Mouse (Mus musculus): Measurements from ENCODE around the gene Exoc3l. TPM values are rescaled to one million over a fixed set of nuclear protein-coding genes. Genes with fewer than 3 reads are reported as not detected.

Exoc3l gene
- polyA plus RNA-seq, 1 experiment: 10.4 TPM

DNA sequence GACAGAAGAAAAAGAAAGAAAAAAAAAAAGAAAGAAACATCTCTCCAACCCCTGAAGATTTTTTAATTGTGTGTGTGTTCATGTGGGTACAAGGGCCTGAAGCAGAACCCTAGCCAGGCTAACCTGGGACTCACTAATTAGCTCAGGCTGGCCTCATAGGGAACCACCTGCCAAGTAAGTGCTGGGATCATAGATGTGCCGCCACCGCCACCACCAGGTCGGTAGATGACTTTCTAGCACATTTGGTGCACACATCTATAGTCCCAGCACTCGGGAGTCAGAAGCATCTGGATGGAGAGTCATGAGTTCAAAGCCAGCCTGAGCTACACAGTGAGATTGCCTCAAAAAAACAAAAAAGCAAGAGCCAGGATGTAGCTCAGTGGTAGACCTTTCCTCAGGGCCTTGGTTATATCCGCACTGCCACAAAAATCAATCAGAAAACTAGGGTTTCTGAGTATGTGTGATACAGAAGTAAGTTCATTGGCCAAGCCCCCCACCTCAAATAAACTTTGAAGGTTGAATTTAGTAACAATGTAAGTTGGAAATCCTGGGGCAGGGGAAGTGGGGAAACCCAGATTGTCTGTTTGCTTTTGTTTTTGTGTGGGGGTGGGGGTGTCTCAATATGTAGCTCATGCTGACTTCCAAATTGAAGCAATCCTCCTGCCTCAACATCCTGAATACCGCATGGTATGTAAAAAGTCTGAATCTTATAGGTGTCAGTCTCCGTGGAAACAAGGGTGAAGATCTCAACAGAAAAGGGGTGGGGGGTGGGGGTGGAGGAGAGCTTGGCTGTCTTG lies 38.4 kb downstream of the Exoc3l start:
- Histone ChIP-seq H3K4me1 (ENCODE audit: control insufficient read depth, insufficient read depth, low read length) (peaks cover 11% of the 10 kb centered on the region), H3K4me3 (replicated peaks; ENCODE audit: control insufficient read depth, low read depth, low read length) (no peak overlapping the region), H3K27ac (ENCODE audit: control insufficient read depth, insufficient read depth, low read depth, low read length, poor library complexity) (no peak overlapping the region)
- no peak for TF ChIP-seq CTCF (IDR thresholded peaks at IDR 0.05; ENCODE audit: control insufficient read depth, insufficient read depth, low read length)
- TF ChIP-seq POLR2A (IDR thresholded peaks at IDR 0.05; ENCODE audit: borderline replicate concordance, control insufficient read depth, low read depth, low read length): no peak
- WGBS: 80% methylated on average over 7 of the region's 7 CpGs

DNA sequence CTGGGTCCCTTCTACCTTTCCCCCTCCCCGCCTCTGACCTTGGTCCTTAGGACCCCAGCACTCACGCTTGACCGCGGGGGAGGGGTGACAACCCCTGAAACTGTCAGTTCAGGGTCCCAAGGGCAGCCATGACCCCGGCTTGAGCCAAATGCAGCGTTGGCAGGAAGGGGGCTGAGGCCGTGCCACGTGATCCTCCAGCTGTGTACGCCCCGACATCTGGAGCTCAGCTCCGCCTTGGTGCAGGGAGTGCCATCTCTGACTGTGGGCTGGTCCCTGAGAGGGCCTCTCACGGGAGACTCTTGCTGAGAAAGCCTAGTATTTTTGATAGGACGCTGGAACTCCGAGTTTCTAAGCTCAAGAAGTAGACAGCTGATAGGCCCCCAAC lies 40.9 kb downstream of the Exoc3l start, which contains the start of gene B3gnt9:
Gene B3gnt9 (minus strand): TSS at position 188 of the 385 bp plus-strand sequence.
- TF ChIP-seq POLR2A (IDR thresholded peaks at IDR 0.05; ENCODE audit: borderline replicate concordance, control insufficient read depth, low read depth, low read length) (no peak), CTCF (IDR thresholded peaks at IDR 0.05; ENCODE audit: control insufficient read depth, insufficient read depth, low read length) (no peak)
- H3K27ac ChIP-seq (ENCODE audit: control insufficient read depth, insufficient read depth, low read depth, low read length, poor library complexity): peak within 1 kb of the TSS; percentile 22; the same call in 1 of the 2 replicates
- WGBS: 2% methylated on average over 14 of the region's 14 CpGs
- H3K4me3 ChIP-seq (replicated peaks; ENCODE audit: control insufficient read depth, low read depth, low read length): peak within 1 kb of the TSS; percentile 58
- H3K4me1 ChIP-seq (ENCODE audit: control insufficient read depth, insufficient read depth, low read length): peaks cover 5% of the 10 kb centered on the region

DNA sequence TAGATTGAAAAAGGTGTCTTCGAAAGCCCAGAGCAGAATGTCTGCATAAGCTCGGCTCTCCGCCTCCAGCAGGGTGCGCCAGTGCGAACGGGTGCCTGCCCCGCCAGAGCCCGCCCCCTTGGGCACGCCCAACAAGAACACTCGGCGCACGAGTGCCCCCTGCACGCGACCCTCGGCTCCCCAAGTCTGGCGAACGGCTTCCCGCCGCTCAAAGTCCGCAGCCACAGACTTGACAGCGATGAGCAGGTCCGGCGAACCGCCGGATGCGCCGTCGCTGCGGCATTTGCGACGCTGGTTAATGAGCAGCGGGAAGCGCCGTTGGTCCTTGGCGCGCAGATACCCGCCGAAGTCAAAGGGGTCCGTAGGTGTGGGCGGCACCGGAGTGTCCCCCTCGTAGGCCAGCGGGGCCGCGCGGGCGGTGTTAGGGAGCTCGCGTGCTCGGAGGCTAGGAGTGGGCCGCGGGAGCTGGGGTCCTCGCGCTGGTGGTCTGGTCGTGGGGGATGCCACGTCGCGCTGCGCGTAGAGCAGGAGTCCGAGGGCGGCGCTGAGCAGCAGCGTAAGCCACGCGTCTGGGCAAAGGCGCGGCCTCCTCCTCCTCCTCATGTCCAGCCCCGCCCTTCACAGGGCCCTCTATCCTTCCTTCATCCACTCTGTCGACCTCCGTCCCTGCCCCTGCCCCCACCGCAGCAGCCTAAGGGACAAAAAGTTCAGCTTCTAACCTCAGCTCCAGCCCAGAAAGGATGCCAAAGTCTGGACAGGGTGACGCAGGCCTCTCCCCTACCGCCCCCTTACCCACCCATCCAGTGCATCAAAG lies 41.5 kb downstream of the Exoc3l start:
- peaks cover under 1% of the 10 kb centered on the region for H3K4me1 ChIP-seq (ENCODE audit: control insufficient read depth, insufficient read depth, low read length)
- WGBS: under 1% methylated on average over 74 of the region's 74 CpGs
- H3K27ac ChIP-seq (ENCODE audit: control insufficient read depth, insufficient read depth, low read depth, low read length, poor library complexity): peak overlapping the region; percentile 22; the same call in 1 of the 2 replicates
- H3K4me3 ChIP-seq (replicated peaks; ENCODE audit: control insufficient read depth, low read depth, low read length): peak overlapping the region; percentile 58
- TF ChIP-seq POLR2A (IDR thresholded peaks at IDR 0.05; ENCODE audit: borderline replicate concordance, control insufficient read depth, low read depth, low read length) (no peak; the same call in 1 of the 2 replicates), CTCF (IDR thresholded peaks at IDR 0.05; ENCODE audit: control insufficient read depth, insufficient read depth, low read length) (peak; percentile 83)

DNA sequence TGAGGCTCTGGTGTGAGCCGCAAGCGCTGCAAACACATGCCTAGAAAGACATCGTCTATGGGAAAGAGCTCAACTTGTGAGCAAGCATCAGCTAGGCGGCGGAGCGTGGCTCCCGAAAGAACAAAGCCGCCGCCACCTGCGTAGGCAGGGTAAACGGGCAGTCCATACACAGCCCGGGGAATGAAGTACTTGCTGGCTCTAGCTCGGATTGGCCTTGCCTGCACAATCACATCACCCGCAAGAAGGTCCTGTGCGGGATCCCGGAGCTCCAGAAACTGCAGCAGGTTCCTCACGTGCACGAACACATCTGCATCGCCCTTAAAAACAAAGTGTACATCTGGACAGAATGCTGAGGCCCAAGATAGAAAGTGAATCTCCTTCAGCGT lies 42.1 kb downstream of the Exoc3l start:
- H3K4me3 ChIP-seq (replicated peaks; ENCODE audit: control insufficient read depth, low read depth, low read length): peak overlapping the region; percentile 58
- 62% methylated on average over 20 of the region's 20 CpGs for WGBS
- no peak for TF ChIP-seq CTCF (IDR thresholded peaks at IDR 0.05; ENCODE audit: control insufficient read depth, insufficient read depth, low read length)
- TF ChIP-seq POLR2A (IDR thresholded peaks at IDR 0.05; ENCODE audit: borderline replicate concordance, control insufficient read depth, low read depth, low read length): no peak

DNA sequence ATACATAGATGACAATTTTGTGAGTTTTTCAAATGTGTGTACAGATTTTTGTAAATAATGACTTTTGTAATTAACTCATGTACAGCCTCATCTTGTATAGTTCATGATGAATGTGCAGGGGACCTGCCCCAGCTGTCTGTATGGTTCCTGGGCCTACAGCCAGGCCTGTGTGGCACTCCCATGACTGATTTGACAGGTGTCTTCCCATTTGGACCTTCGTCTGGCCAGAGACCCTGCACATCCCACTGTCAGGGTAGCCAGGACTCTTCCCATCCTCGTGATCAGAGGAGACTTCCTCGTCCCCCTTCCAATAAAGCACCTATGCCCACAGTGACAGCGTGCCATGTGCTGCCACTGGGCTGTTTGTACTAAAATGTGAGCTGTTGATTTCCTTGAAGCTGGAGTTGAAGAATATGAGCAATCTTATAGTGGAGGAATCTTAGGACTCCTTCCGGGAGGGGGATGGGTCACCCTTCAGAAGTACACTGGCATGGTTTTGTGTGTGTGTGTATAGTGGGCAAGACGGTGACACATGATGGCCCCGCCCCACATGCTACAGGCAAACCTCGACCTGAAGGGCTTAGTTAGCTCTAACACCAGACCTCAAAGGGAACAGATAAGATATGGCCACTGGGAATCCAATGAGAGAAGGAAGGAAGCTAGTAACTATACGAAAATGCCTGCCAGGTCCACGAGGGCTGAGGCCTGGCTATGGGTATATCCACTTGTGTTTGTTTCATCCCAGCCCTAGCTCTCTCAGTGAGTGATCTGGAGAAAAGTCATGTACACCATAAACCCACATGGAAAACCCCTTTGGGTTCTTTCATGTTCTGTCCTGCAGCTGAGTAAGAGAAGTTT lies 43.0 kb downstream of the Exoc3l start:
- TF ChIP-seq POLR2A (IDR thresholded peaks at IDR 0.05; ENCODE audit: borderline replicate concordance, control insufficient read depth, low read depth, low read length): no peak
- no peak for TF ChIP-seq CTCF (IDR thresholded peaks at IDR 0.05; ENCODE audit: control insufficient read depth, insufficient read depth, low read length)
- 68% methylated on average over 10 of the region's 10 CpGs for WGBS
- H3K4me3 ChIP-seq (replicated peaks; ENCODE audit: control insufficient read depth, low read depth, low read length): no peak overlapping the region
- H3K27ac ChIP-seq (ENCODE audit: control insufficient read depth, insufficient read depth, low read depth, low read length, poor library complexity): no peak overlapping the region
- H3K4me1 ChIP-seq (ENCODE audit: control insufficient read depth, insufficient read depth, low read length): no peaks in the 10 kb centered on the region

More for the DNA sequence above, 42.1 kb downstream of the Exoc3l start:
- H3K27ac ChIP-seq (ENCODE audit: control insufficient read depth, insufficient read depth, low read depth, low read length, poor library complexity): no peak overlapping the region; the same call in 1 of the 2 replicates
- no peaks in the 10 kb centered on the region for H3K4me1 ChIP-seq (ENCODE audit: control insufficient read depth, insufficient read depth, low read length)

DNA sequence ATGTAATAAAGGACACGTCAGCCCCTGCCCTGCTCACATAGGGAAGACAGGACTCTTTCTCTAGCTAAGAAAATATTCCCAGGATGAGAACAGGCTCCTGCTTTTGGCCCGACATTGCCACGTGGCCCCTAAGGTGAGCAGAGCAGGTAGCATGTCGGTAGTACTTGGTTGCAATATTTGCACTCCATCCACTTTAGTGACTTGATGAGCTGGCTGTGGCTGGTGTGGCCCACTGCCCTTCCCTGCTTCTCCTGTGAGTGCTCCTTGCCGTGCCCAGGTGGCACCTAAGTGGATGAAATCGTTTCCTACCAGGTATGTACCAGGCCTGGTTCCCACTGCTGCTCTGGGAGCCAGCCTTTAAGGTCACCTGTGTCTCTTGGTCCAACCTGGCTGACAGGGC lies 43.9 kb downstream of the Exoc3l start:
- Histone ChIP-seq H3K4me3 (replicated peaks; ENCODE audit: control insufficient read depth, low read depth, low read length) (no peak overlapping the region), H3K27ac (ENCODE audit: control insufficient read depth, insufficient read depth, low read depth, low read length, poor library complexity) (no peak overlapping the region), H3K4me1 (ENCODE audit: control insufficient read depth, insufficient read depth, low read length) (no peaks in the 10 kb centered on the region)
- WGBS: 87% methylated on average over 6 of the region's 6 CpGs
- no peak for TF ChIP-seq POLR2A (IDR thresholded peaks at IDR 0.05; ENCODE audit: borderline replicate concordance, control insufficient read depth, low read depth, low read length)
- no peak for TF ChIP-seq CTCF (IDR thresholded peaks at IDR 0.05; ENCODE audit: control insufficient read depth, insufficient read depth, low read length)

DNA sequence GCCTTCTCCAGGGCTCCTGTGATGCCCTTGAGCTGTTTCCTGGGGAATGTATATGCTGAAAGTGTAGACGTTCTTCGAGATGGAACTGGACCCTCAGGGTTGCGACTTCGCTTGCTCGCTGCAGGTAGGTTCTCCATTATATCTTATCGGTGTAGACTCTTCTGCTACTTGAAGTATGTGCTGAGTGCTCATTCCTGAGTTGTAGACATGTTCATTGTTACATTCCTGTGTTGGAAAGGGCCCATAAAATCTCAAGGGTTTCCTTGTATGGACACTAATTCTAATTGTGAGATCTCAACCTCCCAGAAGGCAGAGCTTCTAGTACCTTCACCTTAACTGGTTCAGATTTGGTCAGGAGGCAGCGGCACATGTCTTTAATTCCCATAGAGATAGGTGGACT lies 54.9 kb downstream of the Exoc3l start:
- no peaks in the 10 kb centered on the region for H3K4me1 ChIP-seq (ENCODE audit: control insufficient read depth, insufficient read depth, low read length)
- WGBS: 94% methylated on average over 7 of the region's 7 CpGs
- H3K4me3 ChIP-seq (replicated peaks; ENCODE audit: control insufficient read depth, low read depth, low read length): no peak overlapping the region
- H3K27ac ChIP-seq (ENCODE audit: control insufficient read depth, insufficient read depth, low read depth, low read length, poor library complexity): no peak overlapping the region
- TF ChIP-seq CTCF (IDR thresholded peaks at IDR 0.05; ENCODE audit: control insufficient read depth, insufficient read depth, low read length): no peak
- TF ChIP-seq POLR2A (IDR thresholded peaks at IDR 0.05; ENCODE audit: borderline replicate concordance, control insufficient read depth, low read depth, low read length): no peak

Other genes with a start within 250 kb of the Exoc3l start
- gene Ces3a, start 247.5 kb downstream of the Exoc3l start, polyA plus RNA-seq (2011; ENCODE audit: insufficient read depth, insufficient read length, low replicate concordance, missing spikeins): 2.3 and 7.1 TPM in 2 replicates
- gene Ces3b, start 212.3 kb downstream of the Exoc3l start, polyA plus RNA-seq (2011; ENCODE audit: insufficient read depth, insufficient read length, low replicate concordance, missing spikeins): 0.95 and 1.3 TPM in 2 replicates
- gene Ces4a, start 164.3 kb downstream of the Exoc3l start, polyA plus RNA-seq (2011; ENCODE audit: insufficient read depth, insufficient read length, low replicate concordance, missing spikeins): not detected in 2 replicates
- 9.7 and 36.4 TPM in 2 replicates for gene Cbfb, start 125.4 kb downstream of the Exoc3l start, polyA plus RNA-seq (2011; ENCODE audit: insufficient read depth, insufficient read length, low replicate concordance, missing spikeins)
- gene D230025D16Rik, start 71.0 kb downstream of the Exoc3l start, polyA plus RNA-seq (2011; ENCODE audit: insufficient read depth, insufficient read length, low replicate concordance, missing spikeins): 5.0 and 17.2 TPM in 2 replicates
- 0.82 TPM in 1 of 2 replicates, not detected in the other for gene B3gnt9, start 40.9 kb downstream of the Exoc3l start, polyA plus RNA-seq (2011; ENCODE audit: insufficient read depth, insufficient read length, low replicate concordance, missing spikeins)
- gene Tradd, start 31.5 kb downstream of the Exoc3l start, polyA plus RNA-seq (2011; ENCODE audit: insufficient read depth, insufficient read length, low replicate concordance, missing spikeins): 11.3 and 12.0 TPM in 2 replicates
- 0.50 and 3.7 TPM in 2 replicates for gene Fbxl8, start 31.5 kb downstream of the Exoc3l start, polyA plus RNA-seq (2011; ENCODE audit: insufficient read depth, insufficient read length, low replicate concordance, missing spikeins)
- gene Hsf4, start 26.3 kb downstream of the Exoc3l start, polyA plus RNA-seq (2011; ENCODE audit: insufficient read depth, insufficient read length, low replicate concordance, missing spikeins): 0.95 TPM in 1 of 2 replicates, not detected in the other
- gene Nol3, start 20.0 kb downstream of the Exoc3l start, polyA plus RNA-seq (2011; ENCODE audit: insufficient read depth, insufficient read length, low replicate concordance, missing spikeins): 0.70 TPM in 1 of 2 replicates, not detected in the other
- gene 4931428F04Rik, start 6.2 kb downstream of the Exoc3l start, polyA plus RNA-seq (2011; ENCODE audit: insufficient read depth, insufficient read length, low replicate concordance, missing spikeins): 1.5 and 2.2 TPM in 2 replicates
- gene E2f4, start 1.6 kb upstream of the Exoc3l start, polyA plus RNA-seq (2011; ENCODE audit: insufficient read depth, insufficient read length, low replicate concordance, missing spikeins): 108 and 115 TPM in 2 replicates
- 8.2 and 11.5 TPM in 2 replicates for gene Elmo3, start 9.5 kb upstream of the Exoc3l start, polyA plus RNA-seq (2011; ENCODE audit: insufficient read depth, insufficient read length, low replicate concordance, missing spikeins)
- gene Lrrc29, start 30.2 kb upstream of the Exoc3l start, polyA plus RNA-seq (2011; ENCODE audit: insufficient read depth, insufficient read length, low replicate concordance, missing spikeins): 7.8 and 19.9 TPM in 2 replicates
- gene Tmem208, start 30.3 kb upstream of the Exoc3l start, polyA plus RNA-seq (2011; ENCODE audit: insufficient read depth, insufficient read length, low replicate concordance, missing spikeins): 81.6 and 140 TPM in 2 replicates
- 24.6 and 66.3 TPM in 2 replicates for gene Fhod1, start 51.9 kb upstream of the Exoc3l start, polyA plus RNA-seq (2011; ENCODE audit: insufficient read depth, insufficient read length, low replicate concordance, missing spikeins)
- 3.7 and 7.8 TPM in 2 replicates for gene Slc9a5, start 52.7 kb upstream of the Exoc3l start, polyA plus RNA-seq (2011; ENCODE audit: insufficient read depth, insufficient read length, low replicate concordance, missing spikeins)
- not detected in 2 replicates for gene Plekhg4, start 77.2 kb upstream of the Exoc3l start, polyA plus RNA-seq (2011; ENCODE audit: insufficient read depth, insufficient read length, low replicate concordance, missing spikeins)
- gene Kctd19, start 117.4 kb upstream of the Exoc3l start, polyA plus RNA-seq (2011; ENCODE audit: insufficient read depth, insufficient read length, low replicate concordance, missing spikeins): not detected in 2 replicates
- 1.1 and 3.0 TPM in 2 replicates for gene Lrrc36, start 117.5 kb upstream of the Exoc3l start, polyA plus RNA-seq (2011; ENCODE audit: insufficient read depth, insufficient read length, low replicate concordance, missing spikeins)
- 3.3 and 3.5 TPM in 2 replicates for gene Tppp3, start 175.4 kb upstream of the Exoc3l start, polyA plus RNA-seq (2011; ENCODE audit: insufficient read depth, insufficient read length, low replicate concordance, missing spikeins)
- 7.3 and 10.1 TPM in 2 replicates for gene Zdhhc1, start 200.8 kb upstream of the Exoc3l start, polyA plus RNA-seq (2011; ENCODE audit: insufficient read depth, insufficient read length, low replicate concordance, missing spikeins)
- gene Hsd11b2, start 222.7 kb upstream of the Exoc3l start, polyA plus RNA-seq (2011; ENCODE audit: insufficient read depth, insufficient read length, low replicate concordance, missing spikeins): 0.82 TPM in 1 of 2 replicates, not detected in the other

All from bone marrow, adult 2 months (tissue).